Mouse (Mus musculus): Measurements from ENCODE around the gene Kctd21.

The Kctd21 gene

DNA sequence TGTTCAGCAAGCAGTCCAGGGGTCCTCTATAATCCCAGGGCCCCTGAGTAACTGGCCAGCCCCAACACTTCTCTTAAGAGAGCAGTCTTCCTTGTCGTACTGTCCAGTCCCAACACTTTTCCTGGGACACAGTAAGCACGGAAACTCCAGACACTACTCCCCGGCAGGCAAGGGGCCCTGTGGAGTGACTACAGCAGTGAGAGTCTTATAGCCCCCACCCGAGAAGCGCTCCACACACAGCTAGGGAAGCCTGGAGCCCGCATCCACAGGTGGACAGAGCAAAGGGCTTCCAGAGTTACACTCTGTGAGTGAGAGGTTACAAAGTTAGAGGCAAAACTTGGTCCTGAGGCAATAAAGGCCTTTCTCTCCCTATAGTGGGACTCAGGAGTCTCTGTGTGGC lies 17.3 kb downstream of the Kctd21 start:
- no peak for DNase-seq

DNA sequence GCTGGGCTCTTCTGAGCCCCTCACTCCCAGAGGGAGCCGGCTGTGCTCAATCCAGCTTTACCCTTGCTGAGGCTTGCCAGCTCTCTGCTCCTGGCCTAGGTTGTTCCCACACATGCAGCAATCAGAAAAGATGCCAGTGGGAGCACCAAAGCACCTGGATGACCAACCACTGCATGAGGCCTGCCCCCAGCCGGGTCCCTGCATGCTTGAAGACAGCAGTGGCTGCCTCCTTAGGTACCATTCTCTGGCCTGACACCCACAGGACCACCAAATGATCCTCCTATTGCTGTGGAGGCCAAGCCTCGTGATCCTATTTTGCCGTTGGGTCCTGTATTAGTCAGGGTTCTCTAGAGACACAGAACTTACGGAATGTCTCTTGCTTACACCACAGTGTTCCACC lies 18.8 kb downstream of the Kctd21 start:
- DNase-seq, result no peak

DNA sequence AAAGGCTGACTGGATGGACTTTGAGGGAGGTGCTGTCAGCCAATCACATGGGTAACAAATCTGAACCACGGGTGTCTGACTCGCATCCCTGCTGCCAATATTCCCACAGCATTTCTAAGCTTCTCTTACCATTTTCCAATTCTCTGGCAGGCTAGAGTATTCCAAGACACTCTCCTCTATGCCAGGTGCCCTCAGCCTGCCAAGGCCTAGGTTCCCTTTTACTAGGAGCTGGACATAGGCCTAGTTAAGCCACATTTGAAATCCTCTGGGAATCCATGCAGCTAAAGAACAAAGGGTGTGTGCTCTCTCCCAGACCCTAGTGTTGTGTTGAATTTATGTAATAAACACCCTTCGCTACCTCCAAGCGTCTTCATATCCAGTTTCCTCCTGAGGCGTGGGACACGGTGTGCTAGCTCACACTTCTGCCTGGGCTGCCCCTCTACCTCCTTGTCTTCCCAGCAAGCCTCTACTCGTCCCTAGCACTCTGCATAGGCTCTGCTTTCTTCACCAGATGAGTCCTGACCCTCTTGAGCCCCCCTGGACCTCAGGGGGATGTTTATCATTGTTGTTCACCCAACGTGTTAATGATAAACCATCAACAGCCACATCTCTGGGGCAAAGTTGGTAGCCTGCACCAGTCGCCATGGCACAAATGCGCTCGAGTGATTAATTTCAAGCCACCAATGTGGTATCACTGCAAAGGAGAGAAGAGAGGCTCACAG lies 19.8 kb downstream of the Kctd21 start:
- no peak for DNase-seq

DNA sequence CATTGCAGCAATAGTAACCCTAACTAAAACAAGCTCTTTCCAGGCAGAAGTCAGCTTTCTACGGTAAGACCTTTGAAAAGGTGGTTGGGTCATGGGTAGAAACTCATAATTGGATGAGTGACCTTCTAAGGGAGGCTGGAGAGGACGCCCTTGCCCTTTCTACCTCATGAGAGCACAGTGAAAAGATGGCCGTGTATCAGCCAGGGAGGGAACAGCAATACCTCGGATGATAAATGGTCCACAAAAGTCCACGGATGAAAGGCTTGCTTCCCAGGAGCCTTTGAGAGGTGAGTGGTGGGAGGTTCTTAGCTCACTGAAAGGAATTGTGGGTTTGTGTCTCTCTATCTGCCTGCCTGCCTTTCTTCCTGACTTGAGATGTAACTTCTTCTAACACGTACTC lies 21.2 kb downstream of the Kctd21 start:
- no peak for DNase-seq

DNA sequence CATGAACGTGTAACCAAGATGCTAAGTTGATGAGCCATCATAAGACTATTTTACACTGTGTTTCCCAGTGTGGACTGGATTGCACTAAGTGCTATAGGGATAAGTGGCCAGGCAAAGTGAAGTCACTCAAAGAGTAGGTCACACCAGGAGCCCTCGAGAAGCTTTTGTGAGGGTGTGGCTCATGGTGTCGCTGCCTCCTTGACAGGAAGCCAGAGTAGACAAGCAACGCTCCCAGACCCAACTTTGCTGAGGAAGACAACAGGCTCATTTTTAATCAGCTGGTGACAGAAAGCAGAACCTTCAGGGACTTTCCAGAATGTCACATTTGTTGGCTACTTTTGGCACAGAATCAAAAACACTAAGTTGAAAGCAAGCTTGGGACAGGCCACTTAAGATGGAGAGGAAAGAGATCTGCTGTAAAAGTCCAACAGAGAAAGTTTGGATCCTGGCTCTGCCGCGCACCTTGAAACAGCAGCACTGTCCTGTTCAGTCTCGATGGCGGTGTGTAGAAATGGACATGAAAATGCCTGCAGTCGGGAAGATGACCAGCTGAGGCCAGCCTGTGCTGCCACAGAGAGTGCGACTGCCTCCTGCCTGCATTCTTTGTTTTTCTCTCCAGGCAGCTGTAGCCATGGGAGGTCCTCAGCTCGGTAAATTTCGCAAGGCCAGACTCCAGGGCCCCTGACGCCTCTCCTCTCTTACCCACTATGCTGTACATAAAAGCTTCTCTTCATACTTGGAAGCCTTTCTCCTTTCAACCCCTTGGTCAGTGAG lies 23.1 kb downstream of the Kctd21 start:
- no peak for DNase-seq

DNA sequence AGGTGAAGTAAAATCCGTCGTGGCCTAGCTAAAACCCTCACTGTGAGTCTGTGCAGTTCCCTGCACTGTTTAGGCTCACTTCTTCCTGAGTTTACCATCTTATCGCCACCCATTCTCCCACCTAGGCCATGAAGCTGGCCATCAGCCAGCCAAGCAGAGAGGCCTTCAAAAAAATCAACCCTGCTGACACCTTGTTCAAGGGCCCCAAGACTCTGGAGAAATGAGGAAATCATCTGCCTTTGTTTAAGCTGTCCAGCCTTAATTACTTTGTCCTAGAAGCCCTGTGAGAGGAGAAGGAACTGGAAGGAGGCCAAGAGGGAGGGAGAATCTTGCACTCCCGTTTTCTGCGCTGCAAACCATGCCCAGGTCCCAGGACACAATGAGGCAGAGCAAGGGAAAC lies 24.1 kb downstream of the Kctd21 start:
- DNase-seq, result no peak

DNA sequence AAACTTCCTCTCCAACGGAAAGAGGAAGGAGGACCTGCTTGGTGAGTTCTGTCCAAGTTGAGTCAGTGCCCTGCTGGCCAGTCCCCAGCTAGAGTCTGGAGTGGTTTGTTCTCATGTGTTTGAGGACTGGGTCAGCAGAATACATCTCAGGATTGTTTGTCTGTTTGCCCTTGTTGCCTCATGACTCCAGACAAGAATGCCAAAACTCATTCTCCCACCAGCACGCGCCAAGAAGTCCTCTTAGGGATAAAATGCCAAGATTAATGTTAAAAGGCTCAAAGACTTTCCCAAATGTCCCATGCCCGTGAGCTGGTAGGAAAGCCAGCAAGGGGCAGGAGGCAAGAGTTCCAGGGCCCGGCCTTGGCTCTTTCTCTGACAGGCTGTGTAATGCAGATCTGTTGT lies 24.7 kb downstream of the Kctd21 start:
- DNase-seq, result no peak

DNA sequence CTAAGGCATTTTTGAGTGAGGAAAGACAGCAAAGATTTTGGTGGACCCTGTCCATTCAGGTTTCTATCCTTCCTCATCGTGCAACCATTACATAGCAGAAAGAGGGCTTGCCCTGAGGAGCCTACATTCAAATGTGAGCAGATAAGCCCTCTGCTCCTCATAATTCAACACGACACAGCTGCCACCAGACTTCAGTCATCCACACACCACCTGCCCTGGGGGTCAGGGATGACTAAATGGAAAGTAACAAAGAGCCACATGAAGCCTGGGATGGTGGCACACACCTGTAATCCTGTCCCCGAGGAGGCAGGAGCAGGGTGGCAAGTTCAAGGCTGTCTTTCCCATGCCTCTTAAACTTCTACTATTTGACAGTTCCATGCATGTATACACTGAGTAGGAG lies 25.7 kb downstream of the Kctd21 start:
- DNase-seq, result no peak

DNA sequence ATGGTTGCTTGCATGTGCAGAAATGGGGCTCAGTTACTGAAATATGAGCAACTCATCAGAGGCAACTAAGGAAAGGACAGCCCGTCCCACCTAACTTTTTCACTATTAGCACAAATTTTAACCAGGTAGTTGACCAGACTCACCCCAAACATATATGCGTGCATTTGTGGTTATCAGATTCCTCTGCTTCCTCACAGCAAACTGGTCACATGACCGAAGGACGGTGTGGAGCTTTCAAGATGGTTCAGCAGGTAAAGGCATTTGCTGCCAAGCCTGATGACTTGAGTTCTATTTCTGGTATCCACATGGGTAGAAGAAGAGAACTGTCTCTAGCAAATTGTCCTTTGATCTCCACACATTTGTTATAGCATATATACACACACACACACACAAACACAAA lies 26.2 kb downstream of the Kctd21 start:
- DNase-seq, result no peak

DNA sequence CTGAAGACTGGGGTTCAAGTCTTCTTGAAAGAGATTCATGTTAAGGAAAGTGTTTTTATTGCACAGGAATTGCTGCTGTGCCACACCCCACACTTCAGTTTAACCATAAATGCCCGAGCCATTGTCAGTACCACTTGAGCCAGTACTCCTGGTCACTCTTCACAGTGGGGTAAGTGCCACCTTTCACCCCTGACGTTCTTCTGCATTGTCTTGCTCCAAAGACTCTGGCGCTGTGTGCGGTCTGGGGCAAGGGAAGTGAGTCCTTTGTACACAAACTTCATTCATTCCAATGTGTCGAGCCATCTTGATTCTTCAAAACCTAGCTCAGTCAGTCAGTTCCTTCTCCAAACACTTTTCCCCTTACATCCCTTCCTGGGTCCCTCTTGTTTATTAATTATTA lies 28.0 kb downstream of the Kctd21 start:
- no peak for DNase-seq

DNA sequence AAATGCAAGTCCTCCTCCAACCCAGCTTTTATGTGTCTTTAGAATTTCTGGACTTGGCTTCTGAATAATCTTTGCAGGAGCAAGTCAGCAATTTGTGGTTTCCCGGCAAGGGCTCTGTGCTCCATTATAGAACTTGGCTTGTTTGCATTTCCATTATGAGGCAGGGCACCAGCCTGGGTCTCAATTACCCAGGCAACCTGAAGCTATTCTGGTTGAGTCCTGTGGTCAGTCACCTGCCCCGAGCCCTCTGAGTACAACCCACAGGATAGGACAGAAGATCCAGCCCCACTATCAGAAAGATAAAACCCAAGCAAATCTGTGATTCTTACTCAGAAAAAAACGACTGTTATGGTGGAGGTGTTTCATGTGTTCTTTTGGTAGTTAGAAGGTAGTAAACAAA lies 28.8 kb downstream of the Kctd21 start:
- no peak for DNase-seq

DNA sequence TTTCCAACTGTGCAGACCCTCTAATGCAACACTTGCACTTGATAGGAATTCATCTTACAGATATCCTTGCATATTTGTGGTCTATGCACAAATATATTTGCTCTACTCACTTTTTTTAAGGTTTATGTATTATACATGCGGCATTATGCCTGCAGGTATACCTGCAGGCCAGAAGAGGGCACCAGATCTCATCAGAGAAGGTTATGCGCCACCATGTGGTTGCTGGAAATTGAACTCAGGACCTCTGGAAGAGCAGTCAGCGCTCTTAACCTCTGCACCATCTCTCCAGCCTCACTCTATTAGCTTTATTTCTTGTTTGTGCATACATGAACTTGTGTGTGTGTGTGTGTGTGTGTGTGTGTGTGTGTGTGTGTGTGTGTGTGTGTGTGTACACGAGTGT lies 29.3 kb downstream of the Kctd21 start:
- DNase-seq, result no peak

DNA sequence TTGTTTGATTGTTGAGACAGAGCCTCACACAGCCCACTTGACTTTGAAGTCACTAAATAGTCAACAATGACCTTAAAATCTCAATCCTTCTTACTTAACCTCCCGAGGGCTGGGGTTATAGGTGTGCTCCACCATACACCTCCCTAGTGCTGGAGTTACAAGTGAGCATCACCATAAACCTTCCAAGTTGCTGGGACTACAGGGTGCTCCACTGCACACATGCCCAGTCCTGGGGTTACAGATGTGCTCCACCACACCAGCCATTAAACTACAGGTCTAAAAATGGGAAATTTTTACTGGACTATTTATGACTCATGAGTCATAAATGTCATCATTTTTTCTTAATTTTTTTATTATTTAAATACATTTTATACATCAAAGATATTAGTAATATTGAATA lies 33.8 kb downstream of the Kctd21 start:
- no peak for DNase-seq

DNA sequence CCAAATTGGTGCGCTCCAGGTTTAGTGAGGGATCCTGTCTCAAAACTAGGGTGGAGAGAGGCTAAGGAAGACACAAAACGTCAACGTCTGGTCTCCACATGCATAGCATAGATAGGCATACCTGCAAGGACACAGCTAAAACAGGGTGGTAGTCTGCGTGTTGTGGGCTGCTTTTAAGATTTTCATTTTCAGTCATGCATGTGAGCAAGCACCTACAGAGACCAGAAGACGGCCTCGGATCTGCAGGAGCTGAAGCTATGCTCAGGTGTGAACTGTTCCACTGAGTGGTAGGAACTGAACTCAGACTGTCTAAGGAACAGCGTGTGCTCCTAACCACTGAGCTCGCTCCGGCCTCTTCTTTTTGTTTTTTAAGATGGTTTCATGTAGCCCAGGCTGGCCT lies 43.0 kb downstream of the Kctd21 start:
- no peak for DNase-seq

DNA sequence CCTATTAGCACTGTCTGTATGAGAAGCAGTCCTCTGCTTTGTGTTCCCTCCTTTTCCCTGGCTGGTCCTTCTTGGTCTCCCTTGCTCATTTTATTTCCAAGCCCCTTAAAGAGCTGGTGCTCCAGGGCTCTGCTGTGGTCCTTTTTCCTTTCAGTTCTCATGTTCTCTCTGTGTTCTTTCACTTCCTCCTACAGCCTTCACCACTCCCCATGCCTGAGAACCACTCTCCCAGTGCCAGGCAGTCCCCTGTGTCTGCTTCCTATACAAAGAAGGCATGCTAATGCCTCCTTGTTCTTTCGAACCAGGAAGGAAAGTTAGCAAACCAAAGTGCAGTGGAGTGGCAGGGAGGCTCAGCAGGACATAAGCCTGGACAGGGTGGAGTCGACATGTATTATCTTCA lies 43.8 kb downstream of the Kctd21 start:
- DNase-seq, result no peak

DNA sequence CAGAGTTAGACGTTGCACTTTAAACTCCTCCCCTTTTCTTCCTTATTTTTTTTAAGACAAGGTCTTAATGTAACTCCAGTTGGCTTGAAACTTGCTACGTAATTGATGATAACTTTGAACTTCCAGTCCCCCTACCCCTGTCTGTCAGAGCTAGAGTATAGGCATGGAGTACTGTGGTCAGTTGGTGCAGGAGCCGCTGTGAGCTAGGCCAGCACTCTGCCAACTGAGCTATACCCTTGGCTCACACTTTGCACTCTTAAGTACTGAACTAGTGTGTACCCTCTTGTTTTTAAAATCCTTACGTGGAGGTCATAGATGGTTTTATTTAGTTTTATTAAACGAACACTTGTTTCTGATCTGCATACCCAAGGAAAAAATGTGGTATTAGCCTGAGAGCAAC lies 47.2 kb downstream of the Kctd21 start:
- no peak for DNase-seq

DNA sequence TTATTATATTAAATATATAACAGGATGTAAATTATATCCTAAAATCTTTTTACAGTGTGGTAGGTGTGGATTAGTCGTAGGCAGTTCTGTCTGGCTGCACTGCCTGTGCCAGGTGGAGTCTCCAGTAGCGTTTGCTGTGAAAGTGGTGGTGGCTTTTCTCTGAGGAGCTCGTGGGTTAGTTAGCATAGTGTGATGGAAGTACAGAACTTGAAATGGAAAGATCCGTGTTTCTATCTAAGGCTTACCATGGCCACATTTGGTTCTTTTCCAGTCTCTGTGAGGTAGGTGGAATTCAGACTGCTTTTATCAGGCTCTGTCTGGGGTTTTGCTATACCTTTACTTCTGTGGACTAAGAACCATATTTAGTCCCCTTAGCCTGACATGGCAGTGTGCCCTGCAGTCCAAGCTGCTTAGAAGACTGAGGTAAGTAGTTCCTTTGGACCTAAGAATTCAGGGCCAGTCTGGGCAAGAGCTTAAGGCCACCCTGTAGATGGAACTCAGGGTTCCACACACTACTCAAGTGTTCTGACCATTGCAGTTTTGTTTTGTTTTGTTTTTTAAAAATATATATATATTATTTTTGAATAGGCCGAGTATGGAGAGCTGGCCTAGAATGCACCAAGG lies 48.5 kb downstream of the Kctd21 start:
- no peak for DNase-seq

DNA sequence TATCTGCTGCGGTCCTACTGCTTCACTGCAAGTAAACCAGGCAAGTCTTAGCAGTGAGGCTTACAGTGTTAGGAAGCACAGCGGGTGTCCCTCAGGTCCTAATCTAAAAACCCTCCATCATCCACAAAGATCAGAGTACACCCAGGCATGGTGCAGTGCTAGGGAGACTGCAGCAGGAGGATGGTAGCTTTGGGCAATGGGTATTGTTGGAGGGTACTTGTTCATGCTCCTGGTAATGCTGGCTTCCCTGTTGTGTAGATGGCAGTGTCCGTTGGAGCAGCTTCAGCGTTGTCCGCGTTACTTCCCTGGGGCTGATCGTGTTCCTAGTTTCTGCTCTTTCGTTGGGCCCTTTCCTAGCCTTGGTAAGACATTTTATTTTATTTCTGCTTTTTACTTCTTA lies 50.5 kb downstream of the Kctd21 start:
- no peak for DNase-seq

DNA sequence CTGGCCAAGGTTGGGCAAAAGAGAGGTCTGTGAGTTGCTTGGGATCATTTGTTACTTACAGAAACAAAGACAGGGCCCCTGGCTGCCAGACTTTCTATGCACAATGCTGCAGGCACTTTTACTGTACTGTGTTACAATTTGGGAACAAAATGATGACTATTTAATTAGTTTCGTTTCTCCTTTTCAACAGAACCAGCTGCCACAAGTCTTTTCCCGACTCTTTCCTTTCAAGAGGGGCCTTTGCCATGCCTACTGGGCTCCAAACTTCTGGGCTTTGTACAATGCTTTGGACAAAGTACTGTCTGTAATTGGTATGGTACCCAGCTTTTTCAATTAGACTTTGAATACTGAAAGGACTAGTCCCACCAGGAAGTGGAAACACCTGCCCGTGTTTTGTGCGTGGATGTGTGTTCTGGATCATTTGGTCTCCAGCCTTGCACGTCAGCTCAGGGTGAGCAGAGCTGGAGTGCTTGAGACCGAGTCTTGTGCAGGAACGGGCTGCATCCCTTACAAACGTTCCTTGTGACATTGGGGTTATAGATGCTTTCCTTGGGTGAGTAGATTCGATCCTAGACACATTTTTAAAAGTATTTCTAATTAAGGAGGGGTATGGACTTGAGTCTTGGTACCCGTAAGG lies 51.5 kb downstream of the Kctd21 start:
- DNase-seq, result no peak

DNA sequence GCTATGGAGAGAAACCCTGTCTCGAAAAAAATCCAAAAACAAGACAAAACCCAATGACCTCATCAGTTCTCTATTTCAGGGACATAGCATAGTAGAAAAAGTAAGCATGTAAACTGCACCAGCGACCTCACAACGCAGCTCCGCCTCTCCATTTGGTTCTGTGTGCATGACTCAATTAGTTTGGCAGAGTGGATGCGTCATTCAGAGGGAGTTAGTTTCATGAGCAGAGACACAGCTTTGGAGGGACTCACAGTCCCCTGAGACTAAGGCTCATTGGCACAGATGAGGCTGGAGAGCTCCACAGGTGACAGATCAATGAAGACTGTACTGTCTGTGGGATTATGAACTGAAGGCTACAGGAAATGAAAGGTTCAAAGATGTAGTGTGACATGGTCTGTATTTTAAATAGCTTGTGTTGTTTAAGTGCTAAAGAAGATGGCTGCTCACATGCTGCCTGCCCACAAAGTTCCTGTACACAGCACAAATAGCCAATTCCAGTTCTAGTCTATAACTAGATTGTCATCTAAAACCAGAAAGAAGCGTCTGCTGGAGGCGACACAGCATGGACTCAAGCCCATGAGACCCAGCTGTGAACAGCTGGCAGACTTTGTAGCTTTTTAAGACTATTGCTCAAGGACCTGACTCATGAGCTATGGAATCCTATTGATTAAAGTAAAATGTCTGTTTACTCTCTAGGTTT lies 54.1 kb downstream of the Kctd21 start:
- DNase-seq, result no peak

DNA sequence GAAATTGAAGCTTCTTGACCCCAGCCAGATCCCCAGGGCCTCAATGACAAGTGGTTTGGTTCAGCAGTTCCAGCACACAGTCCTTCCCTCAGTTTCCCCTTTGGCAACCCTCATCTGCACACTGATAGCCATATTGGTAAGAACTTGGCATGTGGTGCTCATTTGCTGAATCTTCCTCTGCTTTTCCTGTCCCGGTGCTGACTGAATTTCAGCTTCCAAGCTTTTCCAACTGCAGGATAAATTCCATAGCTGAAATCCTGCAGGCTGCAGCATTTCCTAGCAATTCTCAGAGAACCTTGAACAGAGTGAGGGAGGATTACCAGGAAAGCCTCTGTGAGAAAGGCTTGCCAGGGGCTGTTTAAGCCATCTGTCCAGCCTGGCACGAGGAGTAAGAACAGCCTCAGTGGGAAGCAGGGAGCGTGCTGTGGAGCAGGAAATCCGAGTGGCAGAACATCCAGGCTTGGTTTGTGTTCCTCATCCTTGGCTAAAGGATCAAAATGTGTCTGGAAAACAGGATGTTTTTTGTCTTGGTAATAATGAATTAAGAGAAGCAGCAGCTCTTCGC lies 54.8 kb downstream of the Kctd21 start:
- no peak for DNase-seq

DNA sequence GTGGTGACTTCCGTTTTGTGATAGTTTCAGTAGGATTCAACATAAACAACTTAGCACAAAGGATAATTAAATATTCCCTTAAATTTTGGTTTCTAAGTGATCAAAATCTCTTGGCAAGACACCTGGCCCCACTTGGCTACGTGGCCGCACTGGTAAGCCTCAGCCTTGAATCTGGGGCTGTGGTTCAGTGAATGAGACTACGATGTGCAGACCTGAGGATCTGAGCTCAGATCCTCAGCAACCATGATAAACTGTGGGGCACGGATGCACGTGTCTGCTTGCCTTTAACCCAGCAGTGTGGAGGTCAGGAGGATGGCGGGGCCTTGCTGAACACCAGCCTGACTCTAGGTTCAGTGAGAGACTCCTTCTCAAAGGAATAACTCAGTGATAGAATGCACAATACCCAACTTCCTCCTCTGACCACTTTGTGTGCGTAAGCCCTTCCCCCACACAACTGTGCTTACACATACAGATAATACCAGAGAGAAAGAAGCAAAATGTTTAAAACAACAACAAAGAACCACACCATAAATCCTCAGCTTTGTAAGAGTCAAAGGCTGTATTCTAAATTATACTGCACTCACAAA lies 55.5 kb downstream of the Kctd21 start:
- no peak for DNase-seq
